Mouse (Mus musculus): ENCODE results near the gene Gm21958.

DNA sequence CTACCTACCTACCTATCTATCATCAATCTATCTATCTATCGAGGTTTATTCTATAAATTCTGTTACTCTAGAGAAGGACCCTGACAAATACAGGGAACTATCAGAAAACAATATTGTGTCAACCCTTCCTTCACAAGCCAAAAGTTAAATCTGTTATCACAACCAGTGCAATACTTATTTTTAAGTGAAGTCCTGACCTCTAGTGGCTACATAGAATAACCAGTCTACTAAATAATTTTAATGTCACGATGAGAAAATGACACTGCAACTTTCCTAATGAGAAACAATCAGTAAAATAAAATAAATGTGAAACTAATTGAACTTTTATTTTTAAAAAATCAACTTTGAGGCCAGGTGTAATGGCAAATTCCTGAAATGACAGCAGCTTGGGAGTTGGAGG, 25.1 kb downstream of the Gm21958 start:
- no peak for TF ChIP-seq POLR2A (IDR thresholded peaks at IDR 0.05; ENCODE audit: extremely low read depth, insufficient read depth, low read length)
- no peak for TF ChIP-seq CTCF (IDR thresholded peaks at IDR 0.05; ENCODE audit: extremely low read depth, insufficient read depth, low read length)
